Mouse (Mus musculus) lung, embryonic 14.5 days (tissue): ENCODE data around the gene Mthfd1. TPM values are rescaled to one million over a fixed set of nuclear protein-coding genes. Genes with fewer than 3 reads are reported as not detected.
A peak's percentile ranks its signal among the peaks of the same experiment; 100 is the strongest.

Source experiments
- ATAC-seq: fragments of 200-750 bp; cut with Nextera tagmentation; 2 replicates; pipeline ENCODE4 v1.8.0; 2017; ENCODE audit warnings: mild to moderate bottlenecking, moderate TSS enrichment, moderate library complexity; ENCODE audit not compliant: insufficient read depth
- DNase-seq: peaks from one replicate; pipeline ENCODE4 v3.0.0-alpha.2; 2015
- H3K27ac ChIP-seq: fragments of 300-500 bp; sonication (generic); 2 replicates; pipeline ENCODE4 v1.5.1; 2014; ENCODE audit warnings: low read depth, mild to moderate bottlenecking, moderate library complexity
- H3K27me3 ChIP-seq: fragments of 300-500 bp; sonication (generic); 2 replicates; pipeline ENCODE4 v1.6.1; 2014; ENCODE audit warnings: low read length, control low read depth; ENCODE audit not compliant: insufficient read depth
- H3K36me3 ChIP-seq: fragments of 300-500 bp; sonication (generic); 2 replicates; pipeline ENCODE4 v1.6.1; 2014; ENCODE audit warnings: control low read depth; ENCODE audit not compliant: insufficient read depth
- H3K4me1 ChIP-seq: fragments of 300-500 bp; sonication (generic); 2 replicates; pipeline ENCODE4 v1.6.1; 2014; ENCODE audit warnings: antibody characterized with exemption, control low read depth; ENCODE audit not compliant: insufficient read depth
- H3K4me2 ChIP-seq: fragments of 300-500 bp; sonication (generic); 2 replicates; pipeline ENCODE4 v1.6.1; 2014; ENCODE audit warnings: mild to moderate bottlenecking
- H3K4me3 ChIP-seq: fragments of 300-500 bp; sonication (generic); 2 replicates; pipeline ENCODE4 v1.5.1; 2014; ENCODE audit warnings: low read depth, low read length
- H3K9ac ChIP-seq: fragments of 300-500 bp; sonication (generic); 2 replicates; pipeline ENCODE4 v1.6.1; 2014
- H3K9me3 ChIP-seq: fragments of 300-500 bp; sonication (generic); 2 replicates; pipeline ENCODE4 v1.6.1; 2016; ENCODE audit warnings: low read depth, low read length, control low read depth
- CTCF ChIP-seq: IDR thresholded peaks from 2 replicates; pipeline ENCODE4 v1.5.1; 2016; ENCODE audit warnings: antibody characterized with exemption, low read depth
- WGBS: fragments of 180-500 bp; shearing (Covaris S2); extraction: QIAGEN DNeasy Blood & Tissue Kit; methylation state at CpG from one replicate; pipeline ENCODE4 v1.1.7; 2014; 5-methylcytosine and 5-hydroxymethylcytosine counted together
- polyA plus RNA-seq: library from polyadenylated mRNA; unstranded; fragments of >200 nt; fragmentation: Nextera tagmentation; extraction: Ambion mirVana; gene quantifications from 2 replicates; pipeline ENCODE4 v1.2.1, GENCODE M21; 2014

The Mthfd1 gene
- polyA plus RNA-seq, 1 experiment from 2014 or later: 104 TPM

- Histone ChIP-seq H3K27me3 (no peaks in the 10 kb centered on the region), H3K9ac (no peak overlapping the region), H3K9me3 (no peaks in the 10 kb centered on the region), H3K4me2 (no peak overlapping the region), H3K4me1 (peaks cover 10% of the 10 kb centered on the region; the same call in 1 of the 2 replicates), H3K36me3 (no peaks in the 10 kb centered on the region), H3K27ac (no peak overlapping the region), H3K4me3 (no peak overlapping the region)
- ATAC-seq (no peak), DNase-seq (no peak)
- TF ChIP-seq CTCF: no peak
- WGBS: 63% methylated on average over 1 of the region's 1 CpGs
Observed at GRCm38 (mm10) chr12:76253090-76253489, 2.0 kb upstream of the Mthfd1 start.

DNA sequence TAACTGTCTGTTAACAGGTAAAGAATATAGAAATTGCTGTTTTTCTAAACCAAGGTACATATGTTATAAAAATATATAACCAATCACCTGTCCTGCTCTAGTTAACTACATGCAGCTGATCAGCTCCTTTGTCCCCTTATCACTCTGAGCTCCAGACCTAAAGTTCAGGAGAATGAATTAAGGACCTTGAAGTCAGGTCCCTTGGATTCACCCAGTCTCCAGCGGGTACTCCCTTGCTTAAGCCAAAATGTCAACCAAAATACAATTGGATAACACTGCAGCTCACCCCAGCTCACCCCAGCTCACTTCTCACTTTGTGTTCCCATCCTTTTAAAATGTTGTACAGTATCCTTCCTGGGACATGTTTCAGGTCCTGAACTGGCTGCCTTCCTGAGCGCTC lies 1.5 kb upstream of the Mthfd1 start:
- 73% methylated on average over 2 of the region's 2 CpGs for WGBS
- DNase-seq (no peak), ATAC-seq (no peak)
- no peak overlapping the region for H3K4me3 ChIP-seq
- H3K9ac ChIP-seq: no peak overlapping the region
- no peak overlapping the region for H3K4me2 ChIP-seq
- TF ChIP-seq CTCF: no peak
- peaks cover 10% of the 10 kb centered on the region; the same call in 1 of the 2 replicates for H3K4me1 ChIP-seq
- H3K9me3 ChIP-seq: no peaks in the 10 kb centered on the region
- H3K27me3 ChIP-seq: no peaks in the 10 kb centered on the region
- H3K36me3 ChIP-seq: no peaks in the 10 kb centered on the region
- H3K27ac ChIP-seq: no peak overlapping the region

DNA sequence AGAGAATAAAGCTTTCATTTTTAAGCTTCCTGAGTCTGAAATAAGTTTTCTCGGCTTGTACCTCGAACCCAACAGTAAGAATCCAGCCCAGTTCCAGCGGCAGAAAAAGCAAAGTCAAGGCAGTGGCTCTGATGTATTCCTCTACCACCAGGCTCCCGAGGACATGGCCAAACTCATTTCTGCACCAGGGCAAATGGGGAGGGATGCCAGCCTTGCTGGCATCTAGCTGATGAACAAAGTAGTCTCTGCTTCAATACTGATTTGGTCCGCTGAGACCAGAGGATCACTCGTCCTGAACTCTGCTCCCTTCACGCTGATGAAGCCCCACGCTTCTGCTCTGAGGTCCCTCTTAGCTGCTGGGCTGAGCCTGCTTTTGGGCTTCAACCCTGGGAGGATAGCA lies 1.1 kb upstream of the Mthfd1 start:
- Histone ChIP-seq H3K27me3 (no peaks in the 10 kb centered on the region), H3K4me2 (no peak overlapping the region), H3K9me3 (no peaks in the 10 kb centered on the region), H3K9ac (no peak overlapping the region), H3K4me1 (peaks cover 10% of the 10 kb centered on the region; the same call in 1 of the 2 replicates), H3K4me3 (no peak overlapping the region), H3K36me3 (no peaks in the 10 kb centered on the region), H3K27ac (no peak overlapping the region)
- ATAC-seq (no peak), DNase-seq (no peak)
- TF ChIP-seq CTCF: no peak
- 76% methylated on average over 8 of the region's 8 CpGs for WGBS

DNA sequence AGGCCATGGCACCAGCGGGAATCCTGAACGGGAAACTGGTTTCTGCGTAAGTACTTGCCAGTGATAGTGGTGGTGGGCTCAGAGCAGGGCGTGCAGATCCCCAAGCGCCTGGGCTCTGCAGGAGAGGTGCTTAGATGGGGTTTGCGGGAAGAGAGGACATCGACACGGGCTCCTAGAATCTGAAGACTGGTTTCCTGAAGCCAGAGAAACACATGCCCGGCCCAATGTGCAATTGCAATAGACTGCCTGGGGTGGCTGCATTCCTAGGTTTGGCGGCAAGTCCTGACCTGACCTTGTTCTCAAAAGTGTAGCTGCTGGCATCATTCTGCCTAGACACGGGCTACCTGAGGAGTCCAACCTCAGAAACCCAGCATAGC lies 389 bp downstream of the Mthfd1 start:
- DNase-seq: peak; percentile 53
- TF ChIP-seq CTCF: peak; percentile 11; the same call in 1 of the 2 replicates
- H3K4me2 ChIP-seq: peak overlapping the region; percentile 96
- peaks cover 10% of the 10 kb centered on the region; the same call in 1 of the 2 replicates for H3K4me1 ChIP-seq
- ATAC-seq: peak; percentile 22; the same call in 1 of the 2 replicates
- H3K36me3 ChIP-seq: no peaks in the 10 kb centered on the region
- no peaks in the 10 kb centered on the region for H3K9me3 ChIP-seq
- H3K9ac ChIP-seq: peak overlapping the region; percentile 68
- H3K4me3 ChIP-seq: peak overlapping the region; percentile 68
- H3K27ac ChIP-seq: peak overlapping the region; percentile 83; the same call in 1 of the 2 replicates
- H3K27me3 ChIP-seq: no peaks in the 10 kb centered on the region
- whole genome bisulfite sequencing: 0% methylated on average over 11 of the region's 11 CpGs

DNA sequence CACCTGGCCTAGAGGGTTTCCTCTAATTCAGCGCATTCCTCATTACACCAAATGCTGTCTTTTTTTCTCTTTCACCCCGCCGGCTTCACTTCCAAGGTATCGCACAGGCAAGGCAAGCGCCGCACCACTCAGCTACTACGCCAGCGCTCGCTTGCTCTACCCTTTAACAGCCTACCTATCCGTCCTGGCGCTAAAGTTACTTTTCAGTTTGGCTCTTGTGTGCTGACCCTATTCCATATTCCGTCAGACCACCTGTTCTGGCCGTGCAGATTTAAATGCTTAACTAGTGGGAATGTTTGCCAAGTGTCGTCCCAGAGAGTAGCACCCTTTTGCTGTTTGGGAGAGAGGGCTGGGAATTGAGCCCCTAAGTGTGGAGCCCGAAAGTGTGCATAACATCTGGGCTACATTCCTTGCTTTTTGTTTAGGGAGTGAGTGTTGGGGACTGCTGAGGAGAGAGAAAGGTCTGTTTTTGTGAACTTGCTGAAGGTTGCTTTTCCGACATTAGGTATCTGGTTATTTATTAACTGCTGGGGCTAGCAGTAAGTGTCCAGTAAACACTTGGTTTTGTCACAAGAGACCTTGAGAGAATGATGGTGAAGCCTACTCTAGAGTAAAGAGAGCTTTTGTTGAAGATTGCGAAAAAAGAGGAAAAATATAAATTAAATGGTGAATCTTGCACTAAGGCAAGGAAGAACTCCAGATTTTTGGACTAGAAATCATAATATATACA lies 1.2 kb downstream of the Mthfd1 start:
- H3K4me1 ChIP-seq: peaks cover 10% of the 10 kb centered on the region; the same call in 1 of the 2 replicates
- H3K9me3 ChIP-seq: no peaks in the 10 kb centered on the region
- no peak for TF ChIP-seq CTCF
- ATAC-seq: no peak
- no peaks in the 10 kb centered on the region for H3K36me3 ChIP-seq
- H3K27me3 ChIP-seq: no peaks in the 10 kb centered on the region
- peak overlapping the region; percentile 68 for H3K9ac ChIP-seq
- 5% methylated on average over 17 of the region's 17 CpGs for WGBS
- H3K27ac ChIP-seq: peak overlapping the region; percentile 60
- DNase-seq: peak; percentile 43
- peak overlapping the region; percentile 68 for H3K4me3 ChIP-seq
- peak overlapping the region; percentile 96 for H3K4me2 ChIP-seq

GRCm38 (mm10) chr12:76260673-76261072 lies 5.6 kb downstream of the Mthfd1 start:
- DNase-seq: no peak
- ATAC-seq: no peak
- H3K4me3 ChIP-seq: no peak overlapping the region

DNA sequence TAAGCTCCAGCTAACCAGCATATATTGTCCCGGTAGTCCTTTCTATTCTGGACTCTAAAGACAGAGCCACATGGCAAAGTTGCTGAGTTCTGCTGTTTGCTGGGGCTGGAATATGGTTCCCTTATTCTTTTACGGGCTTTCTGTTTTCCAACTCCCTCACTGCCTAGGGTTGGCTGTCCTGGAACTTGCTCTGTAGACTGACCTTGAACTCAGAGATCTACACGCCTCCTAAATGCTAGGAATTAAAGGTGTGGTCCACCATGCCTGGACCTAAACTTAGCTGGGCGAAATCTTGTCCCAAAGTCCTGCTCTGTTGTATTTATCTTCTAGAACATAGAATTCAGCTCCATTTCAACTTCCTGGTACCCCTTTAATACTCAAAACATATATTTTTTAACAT lies 6.5 kb downstream of the Mthfd1 start:
- ATAC-seq (no peak), DNase-seq (no peak)
- Histone ChIP-seq H3K9ac (no peak overlapping the region), H3K9me3 (no peaks in the 10 kb centered on the region), H3K27me3 (no peaks in the 10 kb centered on the region), H3K4me1 (peaks cover 3% of the 10 kb centered on the region; the same call in 1 of the 2 replicates), H3K36me3 (peaks cover 8% of the 10 kb centered on the region; the same call in 1 of the 2 replicates), H3K27ac (no peak overlapping the region), H3K4me2 (no peak overlapping the region), H3K4me3 (no peak overlapping the region)
- 89% methylated on average over 4 of the region's 4 CpGs for WGBS
- TF ChIP-seq CTCF: no peak

More at GRCm38 (mm10) chr12:76260673-76261072, 5.6 kb downstream of the Mthfd1 start:
- Histone ChIP-seq H3K36me3 (0 out of 2 replicates have a peak, but pooled peaks cover 4% of the 10 kb centered on the region), H3K4me1 (peaks cover 10% of the 10 kb centered on the region; the same call in 1 of the 2 replicates), H3K4me2 (no peak overlapping the region), H3K9me3 (no peaks in the 10 kb centered on the region), H3K9ac (no peak overlapping the region), H3K27me3 (no peaks in the 10 kb centered on the region), H3K27ac (no peak overlapping the region)
- no peak for TF ChIP-seq CTCF
- WGBS: 84% methylated on average over 3 of the region's 3 CpGs
